Mouse (Mus musculus) intestine, embryonic 16.5 days (tissue): ENCODE results near the gene Iqcd. TPM values are rescaled to one million over a fixed set of nuclear protein-coding genes. Genes with fewer than 3 reads are reported as not detected.

Experiments
- polyA plus RNA-seq: library from polyadenylated mRNA; unstranded; fragments of >200 nt; fragmentation: Nextera tagmentation; extraction: Ambion mirVana; gene quantifications from 2 replicates; pipeline ENCODE4 v1.2.1, GENCODE M21; 2015

Gene Iqcd
- polyA plus RNA-seq, 1 experiment from 2014 or later = 0.27 TPM

Other genes starting within 250 kb of the Iqcd start
- not detected in 2 replicates for gene Lhx5, start 157.3 kb upstream of the Iqcd start, polyA plus RNA-seq
- gene Sdsl, start 116.2 kb upstream of the Iqcd start, polyA plus RNA-seq = 19.9 and 20.2 TPM in 2 replicates
- 0.18 and 0.37 TPM in 2 replicates for gene Sds, start 112.5 kb upstream of the Iqcd start, polyA plus RNA-seq
- 43.9 and 46.9 TPM in 2 replicates for gene Plbd2, start 85.4 kb upstream of the Iqcd start, polyA plus RNA-seq
- 6.9 and 7.6 TPM in 2 replicates for gene Slc8b1, start 77.8 kb upstream of the Iqcd start, polyA plus RNA-seq
- 21.4 and 23.9 TPM in 2 replicates for gene Tpcn1, start 343 bp upstream of the Iqcd start, polyA plus RNA-seq
- gene Rita1, start 23.6 kb downstream of the Iqcd start, polyA plus RNA-seq = 12.7 and 12.8 TPM in 2 replicates
- gene Ddx54, start 23.7 kb downstream of the Iqcd start, polyA plus RNA-seq = 50.8 and 51.4 TPM in 2 replicates
- gene Cfap73, start 45.2 kb downstream of the Iqcd start, polyA plus RNA-seq = 0.24 TPM in 1 of 2 replicates, not detected in the other
- gene Rasal1, start 59.8 kb downstream of the Iqcd start, polyA plus RNA-seq = 1.8 and 1.9 TPM in 2 replicates
- 2.2 and 3.0 TPM in 2 replicates for gene Dtx1, start 122.9 kb downstream of the Iqcd start, polyA plus RNA-seq
- 0.23 and 0.29 TPM in 2 replicates for gene Oas2, start 160.8 kb downstream of the Iqcd start, polyA plus RNA-seq
- gene Oas3, start 188.6 kb downstream of the Iqcd start, polyA plus RNA-seq = 0.18 and 0.20 TPM in 2 replicates
- not detected in 2 replicates for gene Oas1e, start 206.5 kb downstream of the Iqcd start, polyA plus RNA-seq
- gene Oas1c, start 223.5 kb downstream of the Iqcd start, polyA plus RNA-seq = 0.58 and 1.1 TPM in 2 replicates